Mouse (Mus musculus) spleen, adult 2 months (tissue): ENCODE results near the gene Ip6k1. TPM values are rescaled to one million over a fixed set of nuclear protein-coding genes. Genes with fewer than 3 reads are reported as not detected.
A peak's percentile ranks its signal among the peaks of the same experiment; 100 is the strongest.

Experiments
- DNase-seq, 2 experiments: peaks; one replicate each; pipeline versions ENCODE4 v3.0.0 to v3.0.0-alpha.2; 2012 to 2021; ENCODE audit warnings: low spot score in 2 of 2, low read depth in 1 of 2
- H3K27ac ChIP-seq: fragments of 200-500 bp; 2 replicates; pipeline ENCODE4 v1.5.1; 2012; ENCODE audit warnings: low read length, inconsistent platforms; ENCODE audit not compliant: insufficient read depth
- H3K27me3 ChIP-seq: fragments of 200-500 bp; 2 replicates; pipeline ENCODE4 v1.6.1; 2012; ENCODE audit warnings: mild to moderate bottlenecking, moderate library complexity, low read length, inconsistent platforms; ENCODE audit not compliant: control insufficient read depth, insufficient read depth
- H3K36me3 ChIP-seq: fragments of 200-500 bp; 2 replicates; pipeline ENCODE4 v1.6.1; 2012; ENCODE audit warnings: mild to moderate bottlenecking, low read length, inconsistent platforms; ENCODE audit not compliant: control insufficient read depth, insufficient read depth
- H3K4me1 ChIP-seq: fragments of 200-500 bp; 2 replicates; pipeline ENCODE4 v1.6.1; 2011; ENCODE audit warnings: inconsistent platforms; ENCODE audit not compliant: control insufficient read depth, insufficient read depth, insufficient read length
- H3K4me3 ChIP-seq: fragments of 200-500 bp; 2 replicates; pipeline ENCODE4 v1.5.1; 2011; ENCODE audit warnings: mild to moderate bottlenecking, inconsistent platforms; ENCODE audit not compliant: insufficient read depth, insufficient read length; ENCODE audit errors: extremely low read depth
- CTCF ChIP-seq: fragments of 200-500 bp; IDR thresholded peaks from 2 replicates; pipeline ENCODE4 v1.5.1; 2011; ENCODE audit warnings: mild to moderate bottlenecking, inconsistent platforms; ENCODE audit not compliant: insufficient read depth, insufficient read length, insufficient replicate concordance; ENCODE audit errors: extremely low read depth
- POLR2A ChIP-seq: fragments of 200-500 bp; IDR thresholded peaks from 2 replicates; pipeline ENCODE4 v1.6.1; 2011; ENCODE audit warnings: low read depth, low read length, inconsistent platforms
- WGBS: fragments of 180-500 bp; shearing (Covaris S2); methylation state at CpG from one replicate; pipeline ENCODE4 v1.1.7; 2018; 5-methylcytosine and 5-hydroxymethylcytosine counted together
- polyA plus RNA-seq: library from polyadenylated mRNA; depleted of rRNA; stranded (reverse); fragments of >200 nt; gene quantifications from 2 replicates; pipeline ENCODE4 v1.2.3, GENCODE M21; 2012

The Ip6k1 gene
- polyA plus RNA-seq, 1 experiment: 118 TPM

- WGBS: under 1% methylated on average over 36 of the region's 39 CpGs
- H3K36me3 ChIP-seq: peaks cover 29% of the 10 kb centered on the region
- no peaks in the 10 kb centered on the region for H3K27me3 ChIP-seq
- peak within 1 kb of the TSS; percentile 70 for H3K27ac ChIP-seq
- peak within 1 kb of the TSS; percentile 89 for H3K4me3 ChIP-seq
- peaks cover 7% of the 10 kb centered on the region; the same call in 1 of the 2 replicates for H3K4me1 ChIP-seq
- TF ChIP-seq CTCF: no peak
- TF ChIP-seq POLR2A: peak; percentile 57
- peak; percentile 95 to 96 for DNase-seq
Measured at GRCm38 (mm10) chr9:108049016-108049455, 46.7 kb downstream of the Ip6k1 start, which contains the start of gene Gmppb. Gene Gmppb, plus strand, starts transcription at chr9:108049242.

- 41% methylated on average over 15 of the region's 15 CpGs for WGBS
- Histone ChIP-seq H3K4me3 (peak overlapping the region; percentile 89), H3K27me3 (no peaks in the 10 kb centered on the region), H3K27ac (peak overlapping the region; percentile 70), H3K36me3 (peaks cover 34% of the 10 kb centered on the region), H3K4me1 (peaks cover 7% of the 10 kb centered on the region; the same call in 1 of the 2 replicates)
- TF ChIP-seq CTCF (no peak), POLR2A (no peak)
- no peak for DNase-seq
Measured at GRCm38 (mm10) chr9:108049561-108050251, 47.4 kb downstream of the Ip6k1 start.

GRCm38 (mm10) chr9:108051184-108051930 is 49.1 kb downstream of the Ip6k1 start:
- DNase-seq: no peak
- TF ChIP-seq POLR2A: no peak
- TF ChIP-seq CTCF: no peak
- Histone ChIP-seq H3K4me1 (peaks cover 7% of the 10 kb centered on the region; the same call in 1 of the 2 replicates), H3K4me3 (no peak overlapping the region), H3K27ac (no peak overlapping the region), H3K27me3 (no peaks in the 10 kb centered on the region), H3K36me3 (peaks cover 27% of the 10 kb centered on the region)
- 94% methylated on average over 15 of the region's 15 CpGs for WGBS

- TF ChIP-seq CTCF: no peak
- no peak for TF ChIP-seq POLR2A
- Histone ChIP-seq H3K36me3 (peaks cover 28% of the 10 kb centered on the region), H3K27me3 (no peaks in the 10 kb centered on the region), H3K4me3 (no peak overlapping the region), H3K27ac (no peak overlapping the region), H3K4me1 (peaks cover 7% of the 10 kb centered on the region; the same call in 1 of the 2 replicates)
- no peak for DNase-seq
- WGBS: 86% methylated on average over 4 of the region's 4 CpGs
Measured at GRCm38 (mm10) chr9:108051931-108052220, 49.6 kb downstream of the Ip6k1 start.

GRCm38 (mm10) chr9:108052411-108052810 is 50.1 kb downstream of the Ip6k1 start:
- no peak overlapping the region for H3K4me3 ChIP-seq
- 78% methylated on average over 7 of the region's 7 CpGs for WGBS
- H3K27me3 ChIP-seq: no peaks in the 10 kb centered on the region
- H3K27ac ChIP-seq: no peak overlapping the region
- H3K36me3 ChIP-seq: peaks cover 34% of the 10 kb centered on the region
- no peak for DNase-seq
- no peak for TF ChIP-seq POLR2A
- TF ChIP-seq CTCF: no peak
- peaks cover 7% of the 10 kb centered on the region; the same call in 1 of the 2 replicates for H3K4me1 ChIP-seq

- Histone ChIP-seq H3K27ac (no peak within 1 kb of the TSS), H3K27me3 (no peaks in the 10 kb centered on the region), H3K4me3 (no peak within 1 kb of the TSS), H3K36me3 (peaks cover 40% of the 10 kb centered on the region), H3K4me1 (peaks cover 7% of the 10 kb centered on the region; the same call in 1 of the 2 replicates)
- TF ChIP-seq POLR2A (no peak), CTCF (peak; percentile 90)
- DNase-seq: peak; percentile 87 to 94
- WGBS: 56% methylated on average over 20 of the region's 20 CpGs
Measured at GRCm38 (mm10) chr9:108052885-108053664, 50.8 kb downstream of the Ip6k1 start, which contains the start of gene Amigo3. Gene Amigo3, plus strand, starts transcription at chr9:108053159.

GRCm38 (mm10) chr9:108053665-108054225 is 51.4 kb downstream of the Ip6k1 start:
- Histone ChIP-seq H3K4me3 (no peak overlapping the region), H3K27me3 (no peaks in the 10 kb centered on the region), H3K27ac (no peak overlapping the region), H3K36me3 (peaks cover 47% of the 10 kb centered on the region), H3K4me1 (peaks cover 7% of the 10 kb centered on the region; the same call in 1 of the 2 replicates)
- no peak for TF ChIP-seq POLR2A
- no peak for TF ChIP-seq CTCF
- WGBS: 93% methylated on average over 15 of the region's 15 CpGs
- no peak for DNase-seq
